Mouse (Mus musculus) thymus, adult 2 months (tissue): Measurements from ENCODE around the gene Ltbp1. TPM values are rescaled to one million over a fixed set of nuclear protein-coding genes. Genes with fewer than 3 reads are reported as not detected.

Source experiments
- DNase-seq: peaks from one replicate; pipeline ENCODE4 v3.0.0; 2021
- H3K27ac ChIP-seq: fragments of 200-500 bp; 2 replicates; pipeline ENCODE4 v1.5.1; 2012; ENCODE audit warnings: low read length, control low read depth; ENCODE audit not compliant: control insufficient read depth, insufficient read depth
- H3K27me3 ChIP-seq: fragments of 200-500 bp; 2 replicates; pipeline ENCODE4 v1.6.1; 2012; ENCODE audit warnings: mild to moderate bottlenecking, low read length, moderate library complexity, mixed read lengths; ENCODE audit not compliant: control insufficient read depth, insufficient read depth
- H3K36me3 ChIP-seq: fragments of 200-500 bp; 2 replicates; pipeline ENCODE4 v1.6.1; 2012; ENCODE audit warnings: mild to moderate bottlenecking, low read length, moderate library complexity; ENCODE audit not compliant: control insufficient read depth, insufficient read depth
- H3K4me1 ChIP-seq: fragments of 200-500 bp; replicated peaks from 2 replicates; pipeline ENCODE4 v1.6.1; 2012; ENCODE audit warnings: low read length; ENCODE audit not compliant: control insufficient read depth, insufficient read depth
- H3K4me3 ChIP-seq: fragments of 200-500 bp; 2 replicates; pipeline ENCODE4 v1.5.1; 2012; ENCODE audit warnings: mild to moderate bottlenecking, low read length, control low read depth, moderate library complexity; ENCODE audit not compliant: control insufficient read depth, insufficient read depth
- CTCF ChIP-seq: fragments of 200-500 bp; IDR thresholded peaks from 2 replicates; pipeline ENCODE4 v1.5.1; 2012; ENCODE audit warnings: mild to moderate bottlenecking, control low read depth, low read length, moderate library complexity, borderline replicate concordance; ENCODE audit not compliant: control insufficient read depth, poor library complexity, insufficient read depth; ENCODE audit errors: extremely low read depth
- POLR2A ChIP-seq: fragments of 200-500 bp; IDR thresholded peaks from 2 replicates; pipeline ENCODE4 v1.6.1; 2012; ENCODE audit warnings: mild to moderate bottlenecking, low read length, control low read depth, moderate library complexity; ENCODE audit not compliant: control insufficient read depth, poor library complexity, insufficient read depth; ENCODE audit errors: extremely low read depth
- WGBS: fragments of 180-500 bp; shearing (Covaris S2); methylation state at CpG from one replicate; pipeline ENCODE4 v1.1.7; 2018; 5-methylcytosine and 5-hydroxymethylcytosine counted together
- polyA plus RNA-seq: library from polyadenylated mRNA; depleted of rRNA; stranded (reverse); fragments of >200 nt; gene quantifications from 2 replicates; pipeline ENCODE4 v1.2.3, GENCODE M21; 2012; rRNA removed

Ltbp1 gene
- polyA plus RNA-seq = 3.6 and 4.0 TPM in 2 replicates

DNA sequence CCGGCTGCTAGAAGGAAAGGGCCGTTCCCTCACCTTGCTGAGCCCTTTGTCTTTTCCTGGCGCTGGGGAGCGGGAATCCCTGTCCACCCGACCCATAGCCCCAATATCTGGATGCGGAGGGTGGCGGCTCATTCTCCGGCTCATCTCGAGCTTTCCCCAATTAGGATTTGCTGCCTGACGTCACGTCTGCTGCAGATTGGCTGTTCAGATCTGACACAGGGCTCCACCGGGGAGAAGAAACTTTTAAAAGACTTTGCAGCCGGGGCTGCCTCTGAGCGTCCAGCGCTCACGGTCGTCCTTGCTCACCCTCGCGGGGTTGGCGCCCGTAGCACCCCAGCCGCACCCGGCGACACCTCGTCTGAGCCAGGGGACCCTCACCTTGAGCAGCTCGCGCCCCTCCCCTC is at the start of gene Ltbp1:
Gene Ltbp1 (plus strand): TSS at position 288 of the 404 bp plus-strand sequence.
- DNase-seq = peak; percentile 26
- no peak for TF ChIP-seq POLR2A
- TF ChIP-seq CTCF = no peak
- WGBS = 1% methylated on average over 27 of the region's 27 CpGs
- Histone ChIP-seq H3K4me1 (0 out of 2 replicates have a peak, but pooled peaks cover 4% of the 10 kb centered on the region), H3K4me3 (peak within 1 kb of the TSS; percentile 21), H3K27ac (no peak within 1 kb of the TSS), H3K27me3 (peaks cover 5% of the 10 kb centered on the region; the same call in 1 of the 2 replicates), H3K36me3 (no peaks in the 10 kb centered on the region)

DNA sequence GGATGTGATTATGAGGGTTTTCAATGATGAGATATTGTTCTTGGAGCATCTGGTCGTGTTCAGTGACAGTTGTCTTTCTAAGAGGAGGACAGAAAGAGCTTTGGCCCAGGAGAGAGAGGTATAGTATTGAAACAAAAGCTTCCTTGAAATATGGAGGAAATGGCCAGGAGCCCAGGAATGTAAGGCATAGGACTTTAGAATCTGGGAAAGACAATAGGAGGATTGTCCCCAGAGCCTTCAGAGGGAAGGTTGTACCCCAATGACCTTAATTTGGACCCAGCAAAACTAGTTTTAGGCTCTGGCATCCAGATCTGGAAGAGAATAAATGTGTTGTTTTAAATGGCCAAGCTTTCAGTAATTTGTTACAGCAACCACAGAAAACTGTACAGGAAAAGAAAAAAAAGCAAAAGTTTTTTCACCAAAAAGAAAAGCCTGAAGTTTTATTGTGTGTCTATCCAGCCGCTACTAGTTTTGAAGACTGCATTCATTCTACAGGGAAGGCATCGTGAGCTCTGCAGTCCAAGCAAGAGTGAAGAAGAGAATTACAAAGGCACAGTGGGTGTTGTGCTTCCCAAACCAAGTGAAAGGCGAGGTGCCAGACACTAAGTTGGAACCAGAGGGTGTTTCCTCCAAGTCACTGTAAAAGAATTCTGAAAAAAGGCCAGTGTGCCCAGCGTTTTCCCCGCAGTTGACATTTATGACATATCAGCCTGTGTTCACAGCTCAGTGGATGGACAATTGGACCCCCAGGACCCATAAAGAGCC is 45.7 kb upstream of the Ltbp1 start:
- Histone ChIP-seq H3K27ac (no peak overlapping the region), H3K4me3 (no peak overlapping the region), H3K36me3 (no peaks in the 10 kb centered on the region), H3K4me1 (no peaks in the 10 kb centered on the region), H3K27me3 (no peaks in the 10 kb centered on the region)
- WGBS = 83% methylated on average over 6 of the region's 6 CpGs
- DNase-seq = no peak
- no peak for TF ChIP-seq POLR2A
- no peak for TF ChIP-seq CTCF

DNA sequence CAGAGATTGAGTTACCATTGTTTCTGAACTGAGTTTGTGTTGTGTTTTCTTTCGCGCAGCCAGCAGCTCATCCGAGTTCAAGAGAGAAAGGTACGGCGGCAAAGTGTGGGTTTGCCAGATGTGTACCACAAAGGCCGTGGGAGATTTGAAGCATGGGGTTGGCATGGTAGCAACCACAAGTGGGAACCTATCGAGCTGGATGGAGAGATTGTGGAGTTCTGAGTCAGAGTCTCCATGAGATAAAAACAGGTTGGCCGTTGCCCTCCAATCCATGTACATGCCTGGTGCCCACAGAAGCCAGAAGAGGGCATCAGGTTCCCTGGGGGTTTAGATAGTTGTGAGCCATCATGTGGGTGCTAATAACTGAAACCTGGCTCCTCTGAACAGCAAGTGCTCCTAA is 42.1 kb upstream of the Ltbp1 start:
- H3K4me1 ChIP-seq = no peaks in the 10 kb centered on the region
- no peaks in the 10 kb centered on the region for H3K27me3 ChIP-seq
- TF ChIP-seq CTCF (no peak), POLR2A (no peak)
- H3K4me3 ChIP-seq = no peak overlapping the region
- WGBS = 88% methylated on average over 8 of the region's 8 CpGs
- DNase-seq = no peak
- no peaks in the 10 kb centered on the region for H3K36me3 ChIP-seq
- no peak overlapping the region for H3K27ac ChIP-seq

DNA sequence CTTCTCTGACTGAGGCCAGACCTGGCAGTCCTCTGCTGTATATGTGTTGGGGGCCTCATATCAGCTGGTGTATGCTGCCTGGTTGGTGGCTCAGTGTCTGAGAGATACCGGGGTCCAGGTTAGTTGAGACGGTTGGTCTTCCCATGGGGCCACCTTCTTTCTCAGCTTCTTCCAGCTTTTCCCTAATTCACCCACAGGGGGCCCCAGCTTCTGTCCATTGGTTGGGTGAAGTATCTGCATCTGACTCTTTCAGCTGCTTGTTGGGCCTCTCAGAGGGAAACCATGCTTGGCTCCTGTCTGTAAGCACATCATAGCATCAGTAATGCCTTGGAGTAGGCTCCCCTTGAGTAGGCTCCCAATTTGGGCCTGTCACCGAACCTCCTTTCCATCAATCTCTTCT is 41.5 kb upstream of the Ltbp1 start:
- Histone ChIP-seq H3K36me3 (no peaks in the 10 kb centered on the region), H3K4me3 (no peak overlapping the region), H3K4me1 (no peaks in the 10 kb centered on the region), H3K27me3 (no peaks in the 10 kb centered on the region), H3K27ac (no peak overlapping the region)
- no peak for DNase-seq
- WGBS = 93% methylated on average over 3 of the region's 3 CpGs
- TF ChIP-seq POLR2A = no peak
- TF ChIP-seq CTCF = no peak

DNA sequence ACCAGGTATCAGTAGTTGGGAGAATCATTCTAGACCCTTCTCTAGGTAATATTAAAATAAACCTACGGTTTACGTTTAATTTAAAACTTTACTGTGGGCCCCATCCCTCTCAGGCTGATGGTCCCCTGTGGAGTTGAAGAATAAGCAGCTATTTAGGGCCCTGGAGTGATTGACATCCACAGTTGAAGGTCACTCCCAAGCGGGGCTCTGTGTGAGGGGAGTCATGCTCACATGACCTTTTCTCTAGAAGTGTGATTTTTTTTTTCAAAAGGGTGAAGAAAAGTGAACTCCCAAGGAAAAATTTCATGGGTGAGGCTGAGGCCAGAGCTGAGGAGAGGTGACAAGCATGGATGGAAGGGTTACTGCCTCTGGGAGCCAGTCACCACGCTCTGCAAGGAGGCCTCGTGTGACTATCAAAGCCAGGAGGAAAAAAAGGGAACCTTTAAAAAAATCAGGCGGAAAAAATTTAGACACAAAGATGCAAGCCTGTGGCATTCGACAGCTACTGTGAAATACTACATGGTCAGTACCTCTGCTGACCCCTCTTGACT is 38.0 kb upstream of the Ltbp1 start:
- Histone ChIP-seq H3K36me3 (no peaks in the 10 kb centered on the region), H3K27me3 (no peaks in the 10 kb centered on the region), H3K4me3 (no peak overlapping the region), H3K4me1 (no peaks in the 10 kb centered on the region), H3K27ac (no peak overlapping the region)
- TF ChIP-seq POLR2A (no peak), CTCF (no peak)
- DNase-seq = no peak
- WGBS = 89% methylated on average over 7 of the region's 7 CpGs

DNA sequence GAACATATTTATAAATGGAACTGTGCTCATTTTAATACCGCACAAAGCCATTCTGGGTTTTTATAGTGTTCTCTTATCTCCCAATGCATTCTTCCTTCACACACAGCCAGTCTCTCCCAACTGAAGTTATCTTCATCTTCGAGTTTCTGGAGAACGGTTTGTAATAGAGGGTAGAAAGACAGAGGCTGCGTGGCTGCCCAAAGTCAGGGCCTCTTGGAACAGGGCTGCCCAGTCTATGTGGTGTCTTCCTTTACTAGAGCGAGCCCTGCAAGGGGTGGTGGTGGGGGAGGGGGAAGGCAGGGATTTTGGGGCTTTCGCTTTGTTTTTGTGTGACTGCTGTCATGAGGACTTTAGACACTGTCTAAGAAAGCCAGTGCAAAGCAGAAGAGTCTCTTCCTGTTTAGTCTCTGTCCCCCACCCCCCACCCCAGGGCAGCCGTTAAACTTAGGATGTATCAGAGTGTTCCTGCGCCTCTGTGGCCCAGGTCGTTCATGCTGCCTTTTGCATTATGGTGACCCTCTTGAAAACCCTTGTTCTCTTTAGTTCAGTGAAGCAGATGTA is 37.1 kb upstream of the Ltbp1 start:
- no peaks in the 10 kb centered on the region for H3K4me1 ChIP-seq
- WGBS = 67% methylated on average over 9 of the region's 9 CpGs
- no peaks in the 10 kb centered on the region for H3K36me3 ChIP-seq
- no peak overlapping the region for H3K27ac ChIP-seq
- no peak for DNase-seq
- no peak overlapping the region for H3K4me3 ChIP-seq
- TF ChIP-seq CTCF = no peak
- no peak for TF ChIP-seq POLR2A
- no peaks in the 10 kb centered on the region for H3K27me3 ChIP-seq

DNA sequence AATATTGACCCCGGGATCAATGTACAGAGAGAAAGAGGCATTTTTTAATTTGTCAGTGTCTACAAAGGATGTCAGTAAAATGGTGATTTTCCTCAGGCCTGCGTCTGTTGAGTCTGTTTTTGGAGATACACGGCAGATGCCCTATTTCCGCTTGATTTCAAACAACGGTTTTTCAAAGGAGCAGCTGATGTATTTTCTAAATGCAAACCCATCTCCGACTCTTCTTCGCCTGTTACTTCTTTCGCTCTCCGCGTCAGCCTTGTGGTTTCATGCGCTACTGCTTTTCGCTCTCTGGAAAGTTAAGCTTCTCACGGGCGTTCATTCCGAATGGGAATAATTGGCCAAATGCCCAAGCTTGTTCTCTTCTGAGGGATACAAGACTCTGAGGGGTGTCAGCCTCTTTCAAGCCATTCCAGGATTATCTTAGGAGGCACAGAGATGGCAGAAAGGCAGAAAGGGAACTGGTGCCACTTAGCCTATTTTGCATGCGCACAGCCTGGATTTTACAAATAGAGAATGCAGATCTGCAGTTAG is 36.6 kb upstream of the Ltbp1 start:
- H3K27ac ChIP-seq = no peak overlapping the region
- H3K36me3 ChIP-seq = no peaks in the 10 kb centered on the region
- no peak overlapping the region for H3K4me3 ChIP-seq
- WGBS = 90% methylated on average over 16 of the region's 16 CpGs
- H3K27me3 ChIP-seq = no peaks in the 10 kb centered on the region
- TF ChIP-seq POLR2A (no peak), CTCF (no peak)
- no peaks in the 10 kb centered on the region for H3K4me1 ChIP-seq
- no peak for DNase-seq
